Mouse (Mus musculus): ENCODE measurements around the gene Cirbp.

Cirbp gene

DNA sequence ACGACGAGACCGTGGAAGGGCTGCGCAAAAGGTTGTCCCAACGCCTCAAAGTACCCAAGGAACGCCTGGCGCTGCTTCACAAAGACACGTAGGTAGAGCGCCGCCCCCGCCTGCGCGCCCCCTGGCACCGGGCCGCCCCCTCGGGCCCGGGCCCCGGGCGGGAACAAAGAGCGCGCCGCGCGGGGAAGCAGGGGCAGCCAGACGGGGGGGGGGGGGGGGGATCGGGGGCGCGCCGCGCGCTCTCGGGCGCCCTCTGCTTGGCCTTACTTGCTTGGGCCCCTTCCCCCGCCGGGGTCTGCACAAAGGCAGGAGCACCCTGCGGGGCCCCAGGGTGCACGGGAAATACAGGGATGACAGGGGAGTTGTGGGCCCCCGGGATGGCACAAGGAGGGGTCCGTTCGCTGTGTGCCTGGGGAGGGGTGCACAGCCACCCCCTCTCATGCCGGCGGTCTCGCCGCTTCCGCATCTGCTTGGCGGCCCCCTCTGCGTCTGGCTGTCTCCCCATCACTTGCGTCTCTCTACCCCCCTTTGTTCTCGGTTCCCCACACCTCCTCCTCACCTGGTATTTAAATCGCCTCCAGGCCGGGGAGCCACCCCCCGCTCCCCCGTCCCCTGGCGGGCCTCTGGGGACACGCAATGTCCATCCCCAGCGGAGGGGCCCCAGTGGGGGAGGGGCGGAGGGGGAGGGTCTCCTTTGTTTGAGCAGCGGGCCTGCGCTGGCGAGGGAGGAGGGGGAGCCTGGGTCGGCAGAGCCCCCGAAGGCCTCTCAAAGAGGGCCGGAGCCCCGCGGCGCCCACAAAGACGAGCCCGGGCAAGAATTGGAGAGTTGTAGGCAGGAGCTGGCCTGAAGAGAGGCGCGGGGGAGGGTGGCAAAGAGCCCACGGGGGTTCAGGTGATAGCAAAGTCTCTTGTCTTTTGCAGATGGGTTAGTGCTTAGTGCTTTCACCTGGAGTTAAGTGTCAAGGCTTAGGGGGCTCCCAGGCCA lies 15.3 kb upstream of the Cirbp start:
- peak; percentile 81 for DNase-seq (ENCODE audit: low read depth)

GRCm38 (mm10) chr10:80151211-80152034 lies 14.4 kb upstream of the Cirbp start:
- DNase-seq (ENCODE audit: low read depth) = peak; percentile 67

DNA sequence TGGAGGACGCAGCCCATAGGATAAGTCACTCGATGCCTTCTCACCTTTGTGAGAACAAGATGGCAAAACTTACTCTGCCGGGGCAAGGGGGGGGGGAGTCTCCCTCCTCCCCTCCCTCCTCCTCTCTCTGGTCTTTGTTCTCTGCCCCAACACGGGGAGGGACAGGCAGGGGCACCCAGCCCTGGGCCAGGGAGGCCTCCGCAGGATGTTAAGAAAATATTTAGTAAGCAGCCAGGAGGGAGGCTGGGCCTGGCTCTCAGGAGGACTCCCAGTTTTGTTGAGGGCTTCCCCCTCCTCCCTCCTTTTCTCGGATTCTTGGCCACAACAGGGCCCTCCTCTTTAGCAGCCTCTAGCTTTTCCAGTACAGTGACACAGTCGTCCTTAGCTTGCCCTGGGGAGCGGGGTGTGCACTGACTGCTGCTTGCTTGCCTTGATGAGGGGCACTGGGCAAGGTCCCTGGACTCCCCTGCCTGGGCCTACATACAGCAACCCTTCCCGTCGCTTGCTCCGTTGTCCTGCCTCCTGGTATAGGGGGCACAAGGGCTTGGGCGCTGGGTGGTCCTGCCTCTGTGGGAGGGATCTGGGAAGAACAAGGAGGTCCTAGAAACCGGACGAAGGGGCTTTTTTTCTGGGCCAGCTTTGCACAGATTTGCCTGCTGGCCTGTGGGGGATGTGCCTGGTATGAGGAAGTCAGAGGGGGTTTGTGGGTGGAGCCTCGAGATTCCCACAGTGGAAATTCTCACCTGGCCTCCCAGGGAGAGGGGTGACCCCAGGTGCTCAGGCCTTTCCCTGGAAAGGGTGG lies 13.5 kb upstream of the Cirbp start:
- DNase-seq (ENCODE audit: low read depth) = peak; percentile 74

- no peak for DNase-seq (ENCODE audit: low read depth)
Observed at GRCm38 (mm10) chr10:80152873-80153260, 12.9 kb upstream of the Cirbp start.

DNA sequence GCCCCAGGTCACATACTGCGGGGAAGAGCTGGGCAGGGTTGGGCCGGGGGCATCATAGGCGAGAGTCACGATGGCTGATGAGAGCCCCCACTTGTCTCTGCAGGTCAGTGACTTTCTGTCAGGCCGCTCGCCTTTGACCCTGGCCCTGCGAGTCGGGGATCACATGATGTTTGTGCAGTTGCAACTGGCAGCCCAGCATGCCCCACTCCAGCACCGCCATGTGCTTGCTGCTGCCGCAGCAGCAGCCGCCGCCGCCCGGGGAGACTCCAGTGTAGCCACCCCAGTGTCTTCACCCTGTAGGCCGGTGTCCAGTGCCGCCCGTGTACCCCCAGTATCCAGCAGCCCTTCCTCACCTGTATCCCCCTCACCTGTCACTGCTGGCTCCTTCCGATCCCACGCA lies 12.1 kb upstream of the Cirbp start:
- DNase-seq (ENCODE audit: low read depth) = no peak

DNA sequence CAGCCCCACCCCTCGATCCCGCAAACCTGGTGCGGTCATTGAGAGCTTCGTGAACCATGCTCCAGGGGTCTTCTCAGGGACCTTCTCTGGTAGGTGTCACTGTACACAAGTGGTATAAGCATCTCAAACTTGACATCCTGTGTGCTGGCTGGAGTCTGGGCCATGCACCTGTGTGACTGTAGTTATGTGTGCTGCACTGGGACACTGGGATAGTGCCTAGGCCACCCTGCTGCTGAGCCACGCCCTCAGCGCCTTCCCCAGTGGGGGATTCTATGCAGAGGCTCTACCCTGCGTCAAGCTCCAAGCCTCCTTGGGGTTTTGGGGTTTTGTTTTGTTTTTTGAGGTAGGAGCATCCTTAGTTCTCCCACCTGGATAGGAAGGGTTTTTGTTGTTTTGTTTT lies 11.4 kb upstream of the Cirbp start:
- DNase-seq (ENCODE audit: low read depth) = no peak

DNA sequence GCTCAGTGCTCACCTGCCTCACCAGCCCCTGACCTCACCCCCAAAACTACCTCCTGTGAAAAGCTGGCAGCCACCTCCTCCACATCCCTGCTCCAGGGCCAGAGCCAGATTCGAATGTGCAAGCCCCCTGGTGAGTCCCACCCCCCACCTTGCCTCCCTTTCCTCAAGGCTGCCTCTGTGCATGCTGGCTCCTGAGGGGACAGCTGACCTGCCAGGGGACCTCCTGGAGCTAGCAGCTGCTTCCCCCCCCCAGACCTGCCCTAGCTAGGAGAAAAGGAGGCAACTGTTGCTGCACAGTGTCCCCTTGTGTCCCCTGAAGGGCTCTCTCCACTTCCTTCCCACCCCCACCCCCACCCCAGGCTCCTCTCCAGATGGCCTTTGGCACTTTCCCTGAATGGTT lies 10.5 kb upstream of the Cirbp start:
- no peak for DNase-seq (ENCODE audit: low read depth)

- peak; percentile 40 for DNase-seq (ENCODE audit: low read depth)
Observed at GRCm38 (mm10) chr10:80156002-80156751, 9.6 kb upstream of the Cirbp start.

- no peak for DNase-seq (ENCODE audit: low read depth)
Observed at GRCm38 (mm10) chr10:80156752-80157053, 9.1 kb upstream of the Cirbp start.

DNA sequence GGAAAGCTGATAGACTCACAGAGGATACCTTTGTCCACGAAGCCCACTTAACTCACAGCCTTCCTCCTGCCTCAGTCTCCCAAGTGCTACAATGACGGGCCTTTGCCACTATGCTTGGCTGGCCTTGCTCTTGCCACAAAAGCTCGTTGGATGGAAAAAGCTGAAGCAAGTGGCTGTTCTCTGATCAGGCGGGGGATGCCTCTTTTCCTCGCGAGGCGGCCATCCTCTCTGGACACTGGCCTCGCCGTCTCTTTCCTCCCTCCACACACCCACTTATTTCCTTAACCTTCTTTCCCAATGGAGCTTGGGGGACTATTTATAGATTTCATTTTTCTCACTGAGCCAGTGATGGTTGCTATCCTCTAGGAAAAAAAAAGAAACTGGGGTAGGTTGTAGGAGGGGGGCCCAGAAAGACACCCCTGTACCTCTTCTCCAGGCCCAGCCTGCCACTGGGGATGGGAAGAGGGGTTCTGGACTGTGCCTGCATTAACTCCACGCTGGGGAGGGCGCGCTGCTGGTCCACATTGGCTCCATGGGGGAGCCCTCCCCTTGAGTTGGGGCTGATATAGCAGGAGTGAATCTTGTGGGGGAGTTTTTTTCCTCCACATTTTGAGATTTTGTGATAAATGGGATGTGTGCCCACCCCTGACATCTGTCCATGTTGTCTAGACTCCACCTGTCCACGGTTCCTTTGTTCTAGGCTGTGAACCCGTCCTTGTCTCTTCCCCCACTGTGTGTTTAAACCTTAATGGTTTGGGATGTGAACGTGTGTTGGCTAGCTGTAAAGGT lies 8.4 kb upstream of the Cirbp start:
- no peak for DNase-seq (ENCODE audit: low read depth)

- peak; percentile 81 for DNase-seq (ENCODE audit: low read depth)
Observed at GRCm38 (mm10) chr10:80158307-80158986, 7.3 kb upstream of the Cirbp start.

GRCm38 (mm10) chr10:80159021-80159560 lies 6.7 kb upstream of the Cirbp start:
- DNase-seq (ENCODE audit: low read depth) = no peak

- DNase-seq (ENCODE audit: low read depth) = peak; percentile 100
Observed at GRCm38 (mm10) chr10:80159561-80160454, 6.0 kb upstream of the Cirbp start.

- DNase-seq (ENCODE audit: low read depth) = peak; percentile 61
Observed at GRCm38 (mm10) chr10:80160455-80161371, 5.1 kb upstream of the Cirbp start.

DNA sequence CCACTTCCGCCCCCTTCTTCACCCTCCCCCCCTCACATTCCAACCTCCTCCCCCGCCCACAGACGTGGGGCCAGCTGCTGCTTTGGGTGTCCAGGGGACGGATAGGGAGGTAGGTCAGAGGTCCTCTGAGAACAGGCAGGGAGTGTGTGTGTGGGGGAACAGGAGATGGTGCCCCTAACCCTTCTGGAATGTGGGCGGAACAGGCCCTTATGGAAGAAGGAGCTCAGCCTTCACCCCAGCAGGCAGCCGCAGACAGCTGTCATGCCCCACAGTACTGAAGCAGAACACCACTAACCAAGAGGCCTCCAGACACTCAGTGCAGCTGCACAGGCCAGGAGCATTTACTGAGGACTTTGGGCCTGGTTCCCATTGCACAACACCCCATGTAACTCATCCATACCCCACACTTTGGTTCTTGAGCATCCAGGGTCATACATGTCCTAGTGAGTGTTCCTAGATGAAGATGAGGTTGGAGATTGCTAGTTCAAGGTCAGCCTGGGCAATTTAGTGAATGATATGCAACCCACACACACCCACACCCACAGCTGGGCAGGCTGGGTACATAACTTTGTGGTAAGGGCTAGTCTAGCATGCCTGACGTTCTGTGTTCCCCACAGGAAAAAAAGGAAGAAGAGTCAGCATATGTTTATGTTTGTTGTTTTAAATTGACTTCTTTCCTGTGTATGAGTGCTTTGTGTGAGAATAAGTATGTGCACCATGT lies 4.1 kb upstream of the Cirbp start:
- DNase-seq (ENCODE audit: low read depth) = no peak

GRCm38 (mm10) chr10:80162243-80162608 lies 3.6 kb upstream of the Cirbp start:
- no peak for DNase-seq (ENCODE audit: low read depth)

GRCm38 (mm10) chr10:80162716-80163299 lies 3.0 kb upstream of the Cirbp start:
- DNase-seq (ENCODE audit: low read depth) = peak; percentile 54

All from naive thymus-derived CD4-positive, alpha-beta T cell, adult 2 months (primary cell).